Mouse (Mus musculus) skeletal muscle tissue, adult 2 months (tissue): ENCODE measurements around the gene Ube4b.
"Not testable (repeated sequence)": the region's sequence is repeated elsewhere in the genome, so short reads cannot be mapped to it uniquely, and the experiment has no call there.

ENCODE experiments used
- DNase-seq: peaks from one replicate; pipeline ENCODE4 v3.0.0-alpha.2; 2012; ENCODE audit warnings: low read depth, low spot score

The Ube4b gene

GRCm38 (mm10) chr4:149431887-149432286 lies 5.3 kb upstream of the Ube4b start:
- DNase-seq, result not testable (repeated sequence)

GRCm38 (mm10) chr4:149429592-149429991 lies 3.0 kb upstream of the Ube4b start:
- DNase-seq, result no peak

- no peak for DNase-seq
These were observed 702 bp downstream of the Ube4b start for GRCm38 (mm10) chr4:149425801-149426292.

- DNase-seq, result no peak
These were observed 1.8 kb downstream of the Ube4b start for GRCm38 (mm10) chr4:149424755-149425154.

GRCm38 (mm10) chr4:149417854-149418365 lies 8.6 kb downstream of the Ube4b start:
- DNase-seq, result no peak

GRCm38 (mm10) chr4:149416986-149417385 lies 9.6 kb downstream of the Ube4b start:
- no peak for DNase-seq

- DNase-seq, result no peak
These were observed 10.1 kb downstream of the Ube4b start for GRCm38 (mm10) chr4:149416417-149416816.

GRCm38 (mm10) chr4:149415651-149416169 lies 10.8 kb downstream of the Ube4b start:
- peak; percentile 54 for DNase-seq

- no peak for DNase-seq
These were observed 12.3 kb downstream of the Ube4b start for GRCm38 (mm10) chr4:149414259-149414658.

GRCm38 (mm10) chr4:149409759-149410158 lies 16.8 kb downstream of the Ube4b start:
- no peak for DNase-seq

GRCm38 (mm10) chr4:149408331-149408730 lies 18.2 kb downstream of the Ube4b start:
- DNase-seq, result no peak

GRCm38 (mm10) chr4:149407461-149407860 lies 19.1 kb downstream of the Ube4b start:
- no peak for DNase-seq

GRCm38 (mm10) chr4:149405713-149406443 lies 20.7 kb downstream of the Ube4b start:
- DNase-seq, result no peak

- no peak for DNase-seq
These were observed 21.7 kb downstream of the Ube4b start for GRCm38 (mm10) chr4:149404640-149405465.

GRCm38 (mm10) chr4:149403037-149403436 lies 23.5 kb downstream of the Ube4b start:
- no peak for DNase-seq

GRCm38 (mm10) chr4:149401591-149401982 lies 25.0 kb downstream of the Ube4b start:
- no peak for DNase-seq

- DNase-seq, result no peak
These were observed 25.5 kb downstream of the Ube4b start for GRCm38 (mm10) chr4:149400878-149401590.

GRCm38 (mm10) chr4:149399331-149399910 lies 27.1 kb downstream of the Ube4b start:
- no peak for DNase-seq

GRCm38 (mm10) chr4:149398181-149398735 lies 28.3 kb downstream of the Ube4b start:
- no peak for DNase-seq

- DNase-seq, result no peak
These were observed 29.9 kb downstream of the Ube4b start for GRCm38 (mm10) chr4:149396433-149397306.
